Mouse (Mus musculus) midbrain, embryonic 12.5 days (tissue): ENCODE measurements around the gene Gatad2b. TPM values are rescaled to one million over a fixed set of nuclear protein-coding genes. Genes with fewer than 3 reads are reported as not detected.

ENCODE experiments used
- ATAC-seq: fragments of 200-750 bp; cut with Nextera tagmentation; 2 replicates; pipeline ENCODE4 v1.8.0; 2017; ENCODE audit warnings: low read depth, moderate TSS enrichment, moderate library complexity; ENCODE audit not compliant: low FRiP score
- H3K27ac ChIP-seq: fragments of 300-500 bp; sonication (generic); replicated peaks from 2 replicates; pipeline ENCODE4 v1.5.1; 2016; ENCODE audit warnings: mild to moderate bottlenecking
- H3K27me3 ChIP-seq: fragments of 300-500 bp; sonication (generic); 2 replicates; pipeline ENCODE4 v1.6.1; 2016; ENCODE audit warnings: mild to moderate bottlenecking
- H3K36me3 ChIP-seq: fragments of 300-500 bp; sonication (generic); 2 replicates; pipeline ENCODE4 v1.6.1; 2016
- H3K4me1 ChIP-seq: fragments of 300-500 bp; sonication (generic); 2 replicates; pipeline ENCODE4 v1.6.1; 2016
- H3K4me2 ChIP-seq: fragments of 300-500 bp; sonication (generic); replicated peaks from 2 replicates; pipeline ENCODE4 v1.6.1; 2016; ENCODE audit warnings: mild to moderate bottlenecking, moderate library complexity
- H3K4me3 ChIP-seq: fragments of 300-500 bp; sonication (generic); 2 replicates; pipeline ENCODE4 v1.5.1; 2016; ENCODE audit warnings: mild to moderate bottlenecking
- H3K9ac ChIP-seq: fragments of 300-500 bp; sonication (generic); replicated peaks from 2 replicates; pipeline ENCODE4 v1.6.1; 2016; ENCODE audit warnings: mild to moderate bottlenecking, moderate library complexity
- H3K9me3 ChIP-seq: fragments of 300-500 bp; sonication (generic); 2 replicates; pipeline ENCODE4 v1.6.1; 2016; ENCODE audit warnings: mild to moderate bottlenecking
- WGBS: fragments of 180-500 bp; shearing (Covaris S2); methylation state at CpG from one replicate; pipeline ENCODE4 v1.1.7; 2016; 5-methylcytosine and 5-hydroxymethylcytosine counted together
- polyA plus RNA-seq: library from polyadenylated mRNA; unstranded; fragments of >200 nt; fragmentation: Nextera tagmentation; extraction: Ambion mirVana; gene quantifications from 2 replicates; pipeline ENCODE4 v1.2.1, GENCODE M21; 2016

The Gatad2b gene
- polyA plus RNA-seq, 1 experiment from 2014 or later: 15.9 TPM

DNA sequence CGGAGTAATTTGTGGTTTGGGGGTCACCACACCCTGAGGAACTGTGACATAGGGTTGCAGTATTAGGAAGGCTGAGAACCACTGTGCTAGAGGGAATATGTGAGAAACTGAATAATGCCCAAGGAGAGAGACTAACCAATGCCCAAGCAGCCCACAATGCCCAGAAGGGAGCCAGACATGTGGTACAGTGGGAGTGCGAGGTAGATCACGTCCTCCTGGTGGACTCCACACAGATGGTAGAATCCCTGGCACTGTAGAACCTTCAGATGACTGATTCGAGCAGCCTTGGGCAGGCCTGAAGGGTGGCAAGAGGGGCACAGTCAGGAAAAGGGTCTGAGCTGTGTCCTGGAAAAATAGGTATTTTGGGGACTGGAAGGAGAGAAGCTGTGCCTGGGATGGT is 95.2 kb downstream of the Gatad2b start:
- WGBS: 85% methylated on average over 4 of the region's 4 CpGs
- Histone ChIP-seq H3K9ac (peak overlapping the region; percentile 85; the same call in 1 of the 2 replicates), H3K4me2 (peak overlapping the region; percentile 95), H3K4me3 (peak overlapping the region; percentile 61), H3K4me1 (peaks cover 31% of the 10 kb centered on the region), H3K36me3 (peaks cover 34% of the 10 kb centered on the region), H3K27me3 (peaks cover 18% of the 10 kb centered on the region; the same call in 1 of the 2 replicates), H3K27ac (no peak overlapping the region), H3K9me3 (no peaks in the 10 kb centered on the region)
- no peak for ATAC-seq

GRCm38 (mm10) chr3:90388726-90389510 is 95.9 kb downstream of the Gatad2b start:
- H3K27me3 ChIP-seq: peaks cover 18% of the 10 kb centered on the region; the same call in 1 of the 2 replicates
- H3K9ac ChIP-seq: peak overlapping the region; percentile 85
- peak overlapping the region; percentile 92 for H3K27ac ChIP-seq
- no peaks in the 10 kb centered on the region for H3K9me3 ChIP-seq
- peak overlapping the region; percentile 61 for H3K4me3 ChIP-seq
- peak; percentile 76 for ATAC-seq
- WGBS: 4% methylated on average over 50 of the region's 53 CpGs
- H3K4me1 ChIP-seq: peaks cover 31% of the 10 kb centered on the region
- H3K4me2 ChIP-seq: peak overlapping the region; percentile 95
- H3K36me3 ChIP-seq: peaks cover 42% of the 10 kb centered on the region

DNA sequence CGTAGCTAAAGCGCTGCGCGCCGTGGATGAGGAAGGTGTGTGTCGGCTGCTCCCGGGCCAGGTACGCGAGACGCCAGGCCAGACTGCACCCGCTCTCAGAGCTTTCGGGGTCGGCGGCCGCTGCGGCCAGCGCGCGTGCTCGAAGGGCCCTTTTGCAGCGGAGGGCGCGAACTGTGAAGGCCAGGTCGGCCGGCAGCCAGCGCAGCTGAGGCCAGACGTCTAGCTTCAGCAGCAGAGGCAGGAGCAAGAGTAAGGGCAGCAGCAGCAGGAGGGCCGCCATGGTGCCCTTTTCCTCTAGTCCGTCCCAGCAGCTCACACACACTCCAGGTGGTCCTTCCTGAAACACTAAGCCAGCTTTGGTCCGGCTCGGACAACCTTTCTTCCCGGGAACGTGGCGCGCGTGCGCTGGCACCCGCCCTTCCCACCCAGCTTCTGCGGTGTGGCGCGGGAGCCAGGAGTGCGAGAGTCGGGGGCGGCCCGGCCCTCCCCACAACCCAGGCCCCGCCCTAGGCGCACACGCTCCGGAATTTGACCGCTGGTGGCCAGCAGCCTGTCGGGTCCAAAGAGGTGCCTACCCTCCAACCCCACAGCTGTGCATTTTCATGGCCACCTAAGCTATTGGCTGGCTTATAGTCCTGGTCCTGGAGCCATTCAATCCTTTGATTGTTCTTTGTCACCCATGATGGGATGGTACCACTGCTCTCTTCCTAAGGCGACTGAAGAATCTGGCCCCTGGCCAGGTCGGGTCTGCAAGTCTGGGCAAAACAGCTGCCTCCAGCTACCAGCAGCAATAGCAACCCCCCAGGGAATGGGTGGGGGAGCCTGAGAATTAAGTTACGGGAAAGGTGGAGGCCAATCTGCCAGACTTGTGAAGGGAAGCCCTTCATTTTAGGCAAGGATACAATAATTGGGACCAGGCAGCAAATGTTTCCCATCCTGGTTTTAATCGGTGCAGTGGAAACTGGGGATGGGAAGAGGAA is 96.8 kb downstream of the Gatad2b start, which contains the start of gene Slc27a3:
Gene Slc27a3, minus strand, starts transcription at position 428 of the 980 bp plus-strand sequence.
- peak; percentile 63 for ATAC-seq
- Histone ChIP-seq H3K9me3 (no peaks in the 10 kb centered on the region), H3K4me2 (peak within 1 kb of the TSS; percentile 95), H3K4me3 (peak within 1 kb of the TSS; percentile 61), H3K27me3 (peaks cover 18% of the 10 kb centered on the region; the same call in 1 of the 2 replicates), H3K9ac (peak within 1 kb of the TSS; percentile 85), H3K36me3 (peaks cover 50% of the 10 kb centered on the region), H3K4me1 (peaks cover 31% of the 10 kb centered on the region), H3K27ac (peak within 1 kb of the TSS; percentile 92)
- WGBS: 2% methylated on average over 54 of the region's 55 CpGs

- no peak overlapping the region for H3K4me3 ChIP-seq
- H3K9ac ChIP-seq: no peak overlapping the region
- H3K4me1 ChIP-seq: peaks cover 31% of the 10 kb centered on the region
- H3K27me3 ChIP-seq: peaks cover 18% of the 10 kb centered on the region; the same call in 1 of the 2 replicates
- H3K36me3 ChIP-seq: peaks cover 62% of the 10 kb centered on the region
- ATAC-seq: no peak
- H3K9me3 ChIP-seq: no peaks in the 10 kb centered on the region
- H3K4me2 ChIP-seq: no peak overlapping the region
- WGBS: 78% methylated on average over 4 of the region's 4 CpGs
- no peak overlapping the region for H3K27ac ChIP-seq
Observed at GRCm38 (mm10) chr3:90391004-90391403, 98.0 kb downstream of the Gatad2b start.

GRCm38 (mm10) chr3:90391941-90392340 is 99.0 kb downstream of the Gatad2b start:
- no peak overlapping the region for H3K27ac ChIP-seq
- H3K4me1 ChIP-seq: peaks cover 31% of the 10 kb centered on the region
- no peak overlapping the region for H3K9ac ChIP-seq
- H3K9me3 ChIP-seq: no peaks in the 10 kb centered on the region
- ATAC-seq: no peak
- WGBS: 93% methylated on average over 8 of the region's 8 CpGs
- no peak overlapping the region for H3K4me3 ChIP-seq
- peaks cover 18% of the 10 kb centered on the region; the same call in 1 of the 2 replicates for H3K27me3 ChIP-seq
- H3K36me3 ChIP-seq: peaks cover 62% of the 10 kb centered on the region
- H3K4me2 ChIP-seq: no peak overlapping the region

DNA sequence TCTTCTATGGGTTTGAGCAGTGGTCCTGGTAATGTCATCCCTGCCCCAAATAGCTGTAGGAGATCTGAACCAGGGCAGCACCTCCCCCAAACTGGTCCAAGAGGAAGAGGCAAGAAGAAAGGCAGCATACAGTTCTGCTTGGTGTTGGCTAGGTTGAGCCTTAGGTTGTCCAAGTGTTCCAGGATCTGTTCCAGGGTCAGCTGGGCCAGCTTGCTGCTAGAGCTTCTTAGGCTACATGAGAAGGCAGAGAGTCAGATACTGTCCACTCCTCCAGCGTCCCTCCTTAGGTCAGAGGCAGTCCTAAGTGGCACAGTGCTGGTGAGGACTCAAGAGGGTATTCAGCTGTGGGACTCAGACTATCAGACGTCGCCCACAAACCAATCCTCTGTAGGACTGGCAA is 99.7 kb downstream of the Gatad2b start:
- 90% methylated on average over 3 of the region's 3 CpGs for WGBS
- peaks cover 28% of the 10 kb centered on the region for H3K4me1 ChIP-seq
- H3K9ac ChIP-seq: no peak overlapping the region
- H3K9me3 ChIP-seq: no peaks in the 10 kb centered on the region
- H3K4me2 ChIP-seq: no peak overlapping the region
- ATAC-seq: no peak
- H3K27ac ChIP-seq: no peak overlapping the region
- H3K4me3 ChIP-seq: no peak overlapping the region
- H3K36me3 ChIP-seq: peaks cover 65% of the 10 kb centered on the region
- peaks cover 18% of the 10 kb centered on the region; the same call in 1 of the 2 replicates for H3K27me3 ChIP-seq

GRCm38 (mm10) chr3:90395629-90396028 is 102.7 kb downstream of the Gatad2b start:
- H3K9ac ChIP-seq: no peak overlapping the region
- H3K27ac ChIP-seq: no peak overlapping the region
- H3K4me1 ChIP-seq: peaks cover 3% of the 10 kb centered on the region; the same call in 1 of the 2 replicates
- peaks cover 87% of the 10 kb centered on the region for H3K36me3 ChIP-seq
- WGBS: 83% methylated on average over 3 of the region's 3 CpGs
- no peak overlapping the region for H3K4me3 ChIP-seq
- no peak overlapping the region for H3K4me2 ChIP-seq
- ATAC-seq: no peak
- H3K9me3 ChIP-seq: no peaks in the 10 kb centered on the region
- peaks cover 5% of the 10 kb centered on the region; the same call in 1 of the 2 replicates for H3K27me3 ChIP-seq

DNA sequence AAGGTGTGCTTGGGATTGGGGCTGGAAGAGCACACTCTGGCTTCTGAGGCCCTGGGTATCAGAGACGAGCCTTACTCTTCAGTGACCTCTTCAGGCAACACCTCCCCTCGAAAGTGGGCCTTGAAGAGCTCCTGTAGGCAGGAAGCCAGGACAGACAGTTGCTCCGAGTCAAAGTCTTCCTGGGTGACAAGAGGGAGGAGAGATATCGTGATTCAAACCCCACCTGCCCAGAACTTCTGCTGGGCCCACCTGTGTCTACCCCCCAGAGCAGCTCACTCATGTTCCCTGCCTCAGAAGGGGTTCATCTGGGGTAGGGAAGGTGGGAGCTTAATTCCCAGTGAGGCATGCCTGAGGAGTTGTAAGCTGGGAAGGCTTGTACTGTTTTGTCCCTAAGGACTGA is 108.0 kb downstream of the Gatad2b start:
- no peaks in the 10 kb centered on the region for H3K27me3 ChIP-seq
- H3K27ac ChIP-seq: no peak overlapping the region
- no peak overlapping the region for H3K4me2 ChIP-seq
- no peaks in the 10 kb centered on the region for H3K9me3 ChIP-seq
- H3K9ac ChIP-seq: no peak overlapping the region
- ATAC-seq: no peak
- WGBS: 84% methylated on average over 4 of the region's 4 CpGs
- H3K4me1 ChIP-seq: no peaks in the 10 kb centered on the region
- H3K4me3 ChIP-seq: no peak overlapping the region
- H3K36me3 ChIP-seq: peaks cover 88% of the 10 kb centered on the region

- ATAC-seq: no peak
- Histone ChIP-seq H3K36me3 (peaks cover 100% of the 10 kb centered on the region), H3K4me3 (no peak overlapping the region), H3K4me2 (no peak overlapping the region), H3K27me3 (no peaks in the 10 kb centered on the region), H3K9ac (no peak overlapping the region), H3K27ac (no peak overlapping the region), H3K9me3 (no peaks in the 10 kb centered on the region), H3K4me1 (no peaks in the 10 kb centered on the region)
- 91% methylated on average over 3 of the region's 3 CpGs for WGBS
Observed at GRCm38 (mm10) chr3:90404121-90404520, 111.1 kb downstream of the Gatad2b start.

DNA sequence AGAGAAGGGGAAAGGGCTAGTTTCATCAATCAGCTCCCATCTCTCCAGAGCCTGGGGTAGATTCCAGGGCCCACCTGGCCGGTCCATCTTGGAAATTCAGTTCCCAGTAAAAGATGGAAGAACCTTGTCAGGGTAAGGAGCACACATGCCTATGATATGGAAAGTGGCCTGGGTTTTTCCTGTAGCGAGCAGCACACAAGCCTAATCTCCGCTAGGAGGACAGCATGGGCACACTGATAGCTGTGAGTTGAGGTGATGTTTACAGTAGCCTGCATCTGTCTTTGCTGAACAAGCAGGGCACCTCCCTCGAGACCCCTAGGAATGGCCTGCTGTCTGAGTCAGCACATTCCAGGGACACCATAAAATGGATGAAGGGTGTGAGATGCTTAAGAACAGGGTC is 111.6 kb downstream of the Gatad2b start:
- Histone ChIP-seq H3K27me3 (no peaks in the 10 kb centered on the region), H3K4me1 (no peaks in the 10 kb centered on the region), H3K4me2 (no peak overlapping the region), H3K27ac (no peak overlapping the region), H3K9ac (no peak overlapping the region), H3K9me3 (no peaks in the 10 kb centered on the region), H3K36me3 (peaks cover 100% of the 10 kb centered on the region), H3K4me3 (no peak overlapping the region)
- 88% methylated on average over 4 of the region's 4 CpGs for WGBS
- ATAC-seq: no peak

DNA sequence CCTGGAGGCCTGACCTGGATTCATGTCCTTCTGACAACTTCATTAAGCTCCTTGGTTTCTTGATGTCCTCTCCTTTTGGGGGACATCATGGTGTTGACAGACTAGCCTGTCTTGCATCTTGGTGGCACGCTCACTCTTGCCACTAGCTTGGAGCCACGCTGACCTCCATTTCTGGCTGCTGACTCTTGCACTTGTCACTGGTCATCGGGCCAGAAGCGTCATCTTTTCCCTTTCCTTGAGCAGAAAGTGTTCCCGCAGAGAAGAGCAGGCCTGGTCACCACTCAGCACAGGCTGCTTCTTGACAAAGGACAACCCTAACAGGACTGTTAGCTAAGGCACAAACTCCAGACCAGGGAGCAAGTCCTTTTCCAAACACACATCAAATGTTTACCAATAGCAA is 113.4 kb downstream of the Gatad2b start:
- Histone ChIP-seq H3K36me3 (peaks cover 98% of the 10 kb centered on the region), H3K4me1 (no peaks in the 10 kb centered on the region), H3K4me3 (no peak overlapping the region), H3K27ac (no peak overlapping the region), H3K9me3 (no peaks in the 10 kb centered on the region), H3K9ac (no peak overlapping the region), H3K4me2 (no peak overlapping the region), H3K27me3 (no peaks in the 10 kb centered on the region)
- 97% methylated on average over 5 of the region's 5 CpGs for WGBS
- ATAC-seq: no peak
